Mouse (Mus musculus): Measurements from ENCODE around the gene Tmem141.
A peak's percentile ranks its signal among the peaks of the same experiment; 100 is the strongest.

GRCm38 (mm10) chr2:25639890-25640289, 18.1 kb upstream of the Tmem141 start:
- TF ChIP-seq CTCF (IDR thresholded peaks at IDR 0.05; ENCODE audit: low read depth) (peak; percentile 50), EP300 (IDR thresholded peaks at IDR 0.05; ENCODE audit: low read depth) (no peak)
